Mouse (Mus musculus): ENCODE results near the gene Arhgap44. TPM values are rescaled to one million over a fixed set of nuclear protein-coding genes. Genes with fewer than 3 reads are reported as not detected.

The Arhgap44 gene
- polyA plus RNA-seq, 1 experiment from 2014 or later = 7.2 TPM

GRCm38 (mm10) chr11:65054216-65054615 is 108.5 kb downstream of the Arhgap44 start:
- Histone ChIP-seq H3K4me3 (ENCODE audit: low read length) (no peak overlapping the region), H3K4me2 (replicated peaks; ENCODE audit: low read depth, low read length) (no peak overlapping the region), H3K27ac (ENCODE audit: low read depth, low read length) (no peak overlapping the region), H3K9me3 (ENCODE audit: control insufficient read depth, low read length) (no peaks in the 10 kb centered on the region), H3K36me3 (ENCODE audit: control insufficient read depth, insufficient read depth, low read length) (no peaks in the 10 kb centered on the region), H3K4me1 (ENCODE audit: control insufficient read depth, insufficient read depth, low read length) (no peaks in the 10 kb centered on the region), H3K27me3 (ENCODE audit: control insufficient read depth, insufficient read depth, low read length) (no peaks in the 10 kb centered on the region), H3K9ac (ENCODE audit: low read depth, low read length) (no peak overlapping the region)
- no peak for ATAC-seq (ENCODE audit: low FRiP score, low TSS enrichment)
- 76% methylated on average over 5 of the region's 5 CpGs for WGBS

GRCm38 (mm10) chr11:65050819-65051218 is 111.9 kb downstream of the Arhgap44 start:
- no peak overlapping the region for H3K9ac ChIP-seq (ENCODE audit: low read depth, low read length)
- H3K27me3 ChIP-seq (ENCODE audit: control insufficient read depth, insufficient read depth, low read length) = no peaks in the 10 kb centered on the region
- H3K27ac ChIP-seq (ENCODE audit: low read depth, low read length) = no peak overlapping the region
- no peak overlapping the region for H3K4me3 ChIP-seq (ENCODE audit: low read length)
- no peaks in the 10 kb centered on the region for H3K9me3 ChIP-seq (ENCODE audit: control insufficient read depth, low read length)
- ATAC-seq (ENCODE audit: low FRiP score, low TSS enrichment) = no peak
- WGBS = 91% methylated on average over 5 of the region's 5 CpGs
- no peaks in the 10 kb centered on the region for H3K4me1 ChIP-seq (ENCODE audit: control insufficient read depth, insufficient read depth, low read length)
- no peaks in the 10 kb centered on the region for H3K36me3 ChIP-seq (ENCODE audit: control insufficient read depth, insufficient read depth, low read length)
- no peak overlapping the region for H3K4me2 ChIP-seq (replicated peaks; ENCODE audit: low read depth, low read length)

- H3K27me3 ChIP-seq (ENCODE audit: control insufficient read depth, insufficient read depth, low read length) = no peaks in the 10 kb centered on the region
- no peak overlapping the region for H3K9ac ChIP-seq (ENCODE audit: low read depth, low read length)
- no peaks in the 10 kb centered on the region for H3K36me3 ChIP-seq (ENCODE audit: control insufficient read depth, insufficient read depth, low read length)
- H3K27ac ChIP-seq (ENCODE audit: low read depth, low read length) = no peak overlapping the region
- 85% methylated on average over 7 of the region's 7 CpGs for WGBS
- H3K4me3 ChIP-seq (ENCODE audit: low read length) = no peak overlapping the region
- no peaks in the 10 kb centered on the region for H3K9me3 ChIP-seq (ENCODE audit: control insufficient read depth, low read length)
- H3K4me1 ChIP-seq (ENCODE audit: control insufficient read depth, insufficient read depth, low read length) = no peaks in the 10 kb centered on the region
- H3K4me2 ChIP-seq (replicated peaks; ENCODE audit: low read depth, low read length) = no peak overlapping the region
- no peak for ATAC-seq (ENCODE audit: low FRiP score, low TSS enrichment)
Observed at GRCm38 (mm10) chr11:65049090-65049489, 113.7 kb downstream of the Arhgap44 start.

- no peak for ATAC-seq (ENCODE audit: low FRiP score, low TSS enrichment)
- Histone ChIP-seq H3K4me1 (ENCODE audit: control insufficient read depth, insufficient read depth, low read length) (no peaks in the 10 kb centered on the region), H3K27ac (ENCODE audit: low read depth, low read length) (no peak overlapping the region), H3K9me3 (ENCODE audit: control insufficient read depth, low read length) (no peaks in the 10 kb centered on the region), H3K4me2 (replicated peaks; ENCODE audit: low read depth, low read length) (no peak overlapping the region), H3K36me3 (ENCODE audit: control insufficient read depth, insufficient read depth, low read length) (no peaks in the 10 kb centered on the region), H3K27me3 (ENCODE audit: control insufficient read depth, insufficient read depth, low read length) (no peaks in the 10 kb centered on the region), H3K4me3 (ENCODE audit: low read length) (no peak overlapping the region), H3K9ac (ENCODE audit: low read depth, low read length) (no peak overlapping the region)
- 73% methylated on average over 6 of the region's 6 CpGs for WGBS
Observed at GRCm38 (mm10) chr11:65040556-65040955, 122.2 kb downstream of the Arhgap44 start.

- 56% methylated on average over 12 of the region's 12 CpGs for WGBS
- Histone ChIP-seq H3K9ac (ENCODE audit: low read depth, low read length) (no peak overlapping the region), H3K4me3 (ENCODE audit: low read length) (no peak overlapping the region), H3K4me1 (ENCODE audit: control insufficient read depth, insufficient read depth, low read length) (no peaks in the 10 kb centered on the region), H3K27ac (ENCODE audit: low read depth, low read length) (no peak overlapping the region), H3K27me3 (ENCODE audit: control insufficient read depth, insufficient read depth, low read length) (no peaks in the 10 kb centered on the region), H3K4me2 (replicated peaks; ENCODE audit: low read depth, low read length) (no peak overlapping the region), H3K9me3 (ENCODE audit: control insufficient read depth, low read length) (no peaks in the 10 kb centered on the region), H3K36me3 (ENCODE audit: control insufficient read depth, insufficient read depth, low read length) (no peaks in the 10 kb centered on the region)
- no peak for ATAC-seq (ENCODE audit: low FRiP score, low TSS enrichment)
Observed at GRCm38 (mm10) chr11:65039517-65040095, 123.2 kb downstream of the Arhgap44 start.

- H3K9ac ChIP-seq (ENCODE audit: low read depth, low read length) = no peak overlapping the region
- no peak overlapping the region for H3K4me3 ChIP-seq (ENCODE audit: low read length)
- H3K27me3 ChIP-seq (ENCODE audit: control insufficient read depth, insufficient read depth, low read length) = no peaks in the 10 kb centered on the region
- no peaks in the 10 kb centered on the region for H3K9me3 ChIP-seq (ENCODE audit: control insufficient read depth, low read length)
- no peak for ATAC-seq (ENCODE audit: low FRiP score, low TSS enrichment)
- no peaks in the 10 kb centered on the region for H3K36me3 ChIP-seq (ENCODE audit: control insufficient read depth, insufficient read depth, low read length)
- 0 out of 2 replicates have a peak overlapping the region, but pooled peaks have one; percentile 4 for H3K27ac ChIP-seq (ENCODE audit: low read depth, low read length)
- no peak overlapping the region for H3K4me2 ChIP-seq (replicated peaks; ENCODE audit: low read depth, low read length)
- WGBS = 26% methylated on average over 2 of the region's 2 CpGs
- H3K4me1 ChIP-seq (ENCODE audit: control insufficient read depth, insufficient read depth, low read length) = no peaks in the 10 kb centered on the region
Observed at GRCm38 (mm10) chr11:65038996-65039395, 123.8 kb downstream of the Arhgap44 start.

GRCm38 (mm10) chr11:65032221-65032620 is 130.5 kb downstream of the Arhgap44 start:
- H3K27me3 ChIP-seq (ENCODE audit: control insufficient read depth, insufficient read depth, low read length) = no peaks in the 10 kb centered on the region
- no peak overlapping the region for H3K9ac ChIP-seq (ENCODE audit: low read depth, low read length)
- H3K4me2 ChIP-seq (replicated peaks; ENCODE audit: low read depth, low read length) = no peak overlapping the region
- H3K4me1 ChIP-seq (ENCODE audit: control insufficient read depth, insufficient read depth, low read length) = no peaks in the 10 kb centered on the region
- no peak overlapping the region for H3K27ac ChIP-seq (ENCODE audit: low read depth, low read length)
- no peak overlapping the region for H3K4me3 ChIP-seq (ENCODE audit: low read length)
- H3K36me3 ChIP-seq (ENCODE audit: control insufficient read depth, insufficient read depth, low read length) = no peaks in the 10 kb centered on the region
- H3K9me3 ChIP-seq (ENCODE audit: control insufficient read depth, low read length) = no peaks in the 10 kb centered on the region
- 81% methylated on average over 7 of the region's 7 CpGs for WGBS
- ATAC-seq (ENCODE audit: low FRiP score, low TSS enrichment) = no peak

- no peaks in the 10 kb centered on the region for H3K27me3 ChIP-seq (ENCODE audit: control insufficient read depth, insufficient read depth, low read length)
- no peak overlapping the region for H3K4me3 ChIP-seq (ENCODE audit: low read length)
- H3K27ac ChIP-seq (ENCODE audit: low read depth, low read length) = no peak overlapping the region
- H3K36me3 ChIP-seq (ENCODE audit: control insufficient read depth, insufficient read depth, low read length) = no peaks in the 10 kb centered on the region
- no peak for ATAC-seq (ENCODE audit: low FRiP score, low TSS enrichment)
- WGBS = 57% methylated on average over 1 of the region's 1 CpGs
- H3K9ac ChIP-seq (ENCODE audit: low read depth, low read length) = no peak overlapping the region
- no peak overlapping the region for H3K4me2 ChIP-seq (replicated peaks; ENCODE audit: low read depth, low read length)
- no peaks in the 10 kb centered on the region for H3K9me3 ChIP-seq (ENCODE audit: control insufficient read depth, low read length)
- no peaks in the 10 kb centered on the region for H3K4me1 ChIP-seq (ENCODE audit: control insufficient read depth, insufficient read depth, low read length)
Observed at GRCm38 (mm10) chr11:65030201-65030600, 132.6 kb downstream of the Arhgap44 start.

GRCm38 (mm10) chr11:65028049-65028448 is 134.7 kb downstream of the Arhgap44 start:
- no peaks in the 10 kb centered on the region for H3K9me3 ChIP-seq (ENCODE audit: control insufficient read depth, low read length)

More at GRCm38 (mm10) chr11:65028049-65028448, 134.7 kb downstream of the Arhgap44 start:
- Histone ChIP-seq H3K9ac (ENCODE audit: low read depth, low read length) (no peak overlapping the region), H3K27ac (ENCODE audit: low read depth, low read length) (no peak overlapping the region), H3K4me1 (ENCODE audit: control insufficient read depth, insufficient read depth, low read length) (no peaks in the 10 kb centered on the region), H3K4me2 (replicated peaks; ENCODE audit: low read depth, low read length) (no peak overlapping the region), H3K4me3 (ENCODE audit: low read length) (no peak overlapping the region), H3K27me3 (ENCODE audit: control insufficient read depth, insufficient read depth, low read length) (no peaks in the 10 kb centered on the region), H3K36me3 (ENCODE audit: control insufficient read depth, insufficient read depth, low read length) (no peaks in the 10 kb centered on the region)
- WGBS = 74% methylated on average over 5 of the region's 5 CpGs
- no peak for ATAC-seq (ENCODE audit: low FRiP score, low TSS enrichment)
